Mouse (Mus musculus) effector memory CD4-positive, alpha-beta T cell, adult 5 months (primary cell): Measurements from ENCODE around the gene Olfr938. TPM values are rescaled to one million over a fixed set of nuclear protein-coding genes. Genes with fewer than 3 reads are reported as not detected.

ENCODE experiments used
- polyA plus RNA-seq: library from polyadenylated mRNA; unstranded; fragments of 100-300 nt; shearing (Covaris generic); gene quantifications from one replicate; pipeline ENCODE4 v1.2.1, GENCODE M21; 2017

Gene Olfr938
- not detected for polyA plus RNA-seq

GRCm38 (mm10) chr9:39078787-39079186 lies at the start of gene Olfr938:
Gene Olfr938 (minus strand): TSS chr9:39078887.

GRCm38 (mm10) chr9:39127831-39128230 lies 49.1 kb upstream of the Olfr938 start, which contains the start of gene Olfr27:
Gene Olfr27 (plus strand): TSS chr9:39128131.

GRCm38 (mm10) chr9:39064851-39065250 lies 13.8 kb downstream of the Olfr938 start, which contains the start of gene Olfr937:
Gene Olfr937 (minus strand): TSS chr9:39064951.

Other genes with a start within 250 kb of the Olfr938 start
- gene Olfr924, start 234.4 kb downstream of the Olfr938 start, polyA plus RNA-seq, result not detected
- gene Olfr26, start 223.8 kb downstream of the Olfr938 start, polyA plus RNA-seq, result not detected
- not detected for gene Olfr926, start 201.8 kb downstream of the Olfr938 start, polyA plus RNA-seq
- gene Olfr930, start 149.1 kb downstream of the Olfr938 start, polyA plus RNA-seq, result not detected
- gene Olfr933, start 106.6 kb downstream of the Olfr938 start, polyA plus RNA-seq, result 0.19 TPM
- not detected for gene Olfr934, start 90.6 kb downstream of the Olfr938 start, polyA plus RNA-seq
- gene Olfr935, start 79.2 kb downstream of the Olfr938 start, polyA plus RNA-seq, result not detected
- not detected for gene Olfr146, start 55.5 kb downstream of the Olfr938 start, polyA plus RNA-seq
- gene Olfr937, start 13.9 kb downstream of the Olfr938 start, polyA plus RNA-seq, result not detected
- not detected for gene Olfr27, start 49.2 kb upstream of the Olfr938 start, polyA plus RNA-seq
- 0.10 TPM for gene Olfr943, start 87.4 kb upstream of the Olfr938 start, polyA plus RNA-seq
- not detected for gene Olfr944, start 123.0 kb upstream of the Olfr938 start, polyA plus RNA-seq
- not detected for gene Olfr1537, start 171.1 kb upstream of the Olfr938 start, polyA plus RNA-seq
- not detected for gene Olfr945, start 197.9 kb upstream of the Olfr938 start, polyA plus RNA-seq
- not detected for gene Olfr948, start 247.2 kb upstream of the Olfr938 start, polyA plus RNA-seq